Mouse (Mus musculus): Measurements from ENCODE around the gene E2f8. TPM values are rescaled to one million over a fixed set of nuclear protein-coding genes. Genes with fewer than 3 reads are reported as not detected.

E2f8 gene
- polyA plus RNA-seq, 1 experiment: 36.3 TPM

DNA sequence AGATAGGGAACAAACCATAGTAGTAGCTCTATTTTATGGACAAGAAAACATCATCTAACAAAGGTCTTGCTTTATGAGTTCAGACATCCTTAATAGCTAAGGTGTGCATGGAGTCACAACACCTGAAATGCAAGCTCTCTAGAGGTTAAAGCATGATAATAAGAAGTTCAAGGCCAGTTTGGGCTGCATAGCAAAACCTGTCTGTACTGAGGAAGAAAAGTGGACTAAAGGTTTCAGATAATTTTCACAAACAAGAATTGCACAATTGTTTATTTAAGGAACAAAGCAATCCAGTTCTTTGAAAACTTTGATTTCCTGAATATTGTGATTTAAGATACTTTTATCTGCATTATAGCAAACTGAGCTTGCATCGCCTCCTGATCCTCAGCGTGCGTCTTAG lies 57.8 kb downstream of the E2f8 start:
- H3K4me3 ChIP-seq (replicated peaks; ENCODE audit: control insufficient read depth, low read depth, low read length): no peak overlapping the region
- TF ChIP-seq POLR2A (IDR thresholded peaks at IDR 0.05; ENCODE audit: borderline replicate concordance, control insufficient read depth, low read depth, low read length) (no peak), CTCF (IDR thresholded peaks at IDR 0.05; ENCODE audit: control insufficient read depth, insufficient read depth, low read length) (no peak)
- WGBS: 89% methylated on average over 3 of the region's 3 CpGs
- no peaks in the 10 kb centered on the region for H3K4me1 ChIP-seq (ENCODE audit: control insufficient read depth, insufficient read depth, low read length)
- H3K27ac ChIP-seq (ENCODE audit: control insufficient read depth, insufficient read depth, low read depth, low read length, poor library complexity): no peak overlapping the region

DNA sequence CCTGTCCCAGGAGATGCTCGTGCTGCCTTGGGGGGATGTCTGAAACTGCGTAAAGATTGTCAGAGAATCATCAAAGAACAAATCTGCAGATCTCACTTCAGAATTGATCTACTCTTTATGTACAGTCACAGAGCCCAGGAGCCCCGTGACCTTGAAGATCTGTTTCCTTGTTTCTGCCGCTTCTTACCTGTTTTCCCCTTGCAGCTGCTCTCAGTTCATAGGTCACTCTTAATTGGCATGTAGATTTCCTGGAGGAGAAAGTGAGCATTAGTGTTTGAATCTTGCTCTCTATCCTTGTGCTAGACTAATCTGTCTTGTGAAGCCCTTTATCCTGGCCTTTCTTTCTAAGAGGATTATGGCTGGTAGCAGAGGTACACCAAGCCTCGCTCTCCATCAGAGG lies 59.7 kb downstream of the E2f8 start:
- TF ChIP-seq CTCF (IDR thresholded peaks at IDR 0.05; ENCODE audit: control insufficient read depth, insufficient read depth, low read length) (no peak), POLR2A (IDR thresholded peaks at IDR 0.05; ENCODE audit: borderline replicate concordance, control insufficient read depth, low read depth, low read length) (no peak)
- H3K4me1 ChIP-seq (ENCODE audit: control insufficient read depth, insufficient read depth, low read length): no peaks in the 10 kb centered on the region
- WGBS: 88% methylated on average over 5 of the region's 5 CpGs

More for the DNA sequence above, 59.7 kb downstream of the E2f8 start:
- Histone ChIP-seq H3K27ac (ENCODE audit: control insufficient read depth, insufficient read depth, low read depth, low read length, poor library complexity) (no peak overlapping the region), H3K4me3 (replicated peaks; ENCODE audit: control insufficient read depth, low read depth, low read length) (no peak overlapping the region)

Other genes starting within 250 kb of the E2f8 start
- not detected in 2 replicates for gene Mrgprb3, start 237.8 kb downstream of the E2f8 start, polyA plus RNA-seq (2011; ENCODE audit: insufficient read depth, insufficient read length, low replicate concordance, missing spikeins)
- 6.2 and 12.5 TPM in 2 replicates for gene Zdhhc13, start 92.6 kb downstream of the E2f8 start, polyA plus RNA-seq (2011; ENCODE audit: insufficient read depth, insufficient read length, low replicate concordance, missing spikeins)
- 3.0 and 5.3 TPM in 2 replicates for gene Csrp3, start 33.6 kb downstream of the E2f8 start, polyA plus RNA-seq (2011; ENCODE audit: insufficient read depth, insufficient read length, low replicate concordance, missing spikeins)
- 6.9 and 8.5 TPM in 2 replicates for gene Nav2, start 27.1 kb upstream of the E2f8 start, polyA plus RNA-seq (2011; ENCODE audit: insufficient read depth, insufficient read length, low replicate concordance, missing spikeins)

All from bone marrow, adult 2 months (tissue).